ENCODE assay signal across 8 mouse cellular contexts in genomic region chr6:59024806-59025205, GRCm38 (mm10). TPM values are rescaled to one million over a fixed set of nuclear protein-coding genes. Genes with fewer than 3 reads are reported as not detected.
DNase-seq lines count a peak whose midpoint lies in the region; ATAC-seq and TF ChIP-seq lines count a peak whose summit lies in the region.
"Had no signal": no experiment of that assay in that cellular context is flagged by ENCODE, and none has a peak within 500 bp of the region (broad histone marks: within the 10 kb centered on the region; RNA-seq: fewer than 3 reads in every experiment).

No protein-coding gene starts in this region.

- no peak for TF ChIP-seq CTCF in layer of hippocampus, adult 2 months (conservative IDR thresholded peaks at IDR 0.05)

- 28% methylated on average over 3 of the region's 3 CpGs for WGBS in forebrain, embryonic 14.5 days
- 23% methylated on average over 3 of the region's 3 CpGs for WGBS in limb, embryonic 12.5 days
- WGBS in neural tube, embryonic 15.5 days: 43% methylated on average over 3 of the region's 3 CpGs

- peak; percentile 8; the same call in 1 of the 2 replicates for ATAC-seq in forebrain, embryonic 14.5 days
- peak; percentile 48; the same call in 1 of the 2 replicates for ATAC-seq in limb, embryonic 12.5 days (ENCODE audit: insufficient number of reproducible peaks, insufficient read depth, low FRiP score, low TSS enrichment, low read depth)
- no peak for ATAC-seq in neural tube, embryonic 15.5 days (ENCODE audit: low FRiP score)
- ATAC-seq: Patski had no signal

- DNase-seq in layer of hippocampus, adult 2 months (ENCODE audit: low spot score in 2 of 2): no peak
- DNase-seq in layer of hippocampus, postnatal 14 days (ENCODE audit: low spot score in 2 of 2): no peak
- DNase-seq in forebrain, embryonic 14.5 days (ENCODE audit: low spot score): no peak
- DNase-seq in retina, postnatal 1 day: no peak
- DNase-seq in thymus, postnatal 4 days: no peak

- H3K9ac ChIP-seq in forebrain, embryonic 14.5 days (ENCODE audit: low read length): no peak overlapping the region; the same call in 1 of the 2 replicates
- H3K9ac ChIP-seq in limb, embryonic 12.5 days (replicated peaks): no peak overlapping the region
- peak overlapping the region; percentile 71; the same call in 1 of the 2 replicates for H3K9ac ChIP-seq in neural tube, embryonic 15.5 days (replicated peaks)

- H3K9me3 ChIP-seq in forebrain, embryonic 14.5 days (replicated peaks; ENCODE audit: control insufficient read depth, low read length): no peaks in the 10 kb centered on the region
- no peaks in the 10 kb centered on the region for H3K9me3 ChIP-seq in limb, embryonic 12.5 days
- H3K9me3 ChIP-seq in neural tube, embryonic 15.5 days (replicated peaks): no peaks in the 10 kb centered on the region

- peak overlapping the region; percentile 58 for H3K4me2 ChIP-seq in forebrain, embryonic 14.5 days (ENCODE audit: low read length)
- H3K4me2 ChIP-seq in limb, embryonic 12.5 days: peak overlapping the region; percentile 60
- peak overlapping the region; percentile 61 for H3K4me2 ChIP-seq in neural tube, embryonic 15.5 days

- peak overlapping the region; percentile 70 for H3K4me3 ChIP-seq in layer of hippocampus, adult 2 months
- peak overlapping the region; percentile 47 for H3K4me3 ChIP-seq in forebrain, embryonic 14.5 days (ENCODE audit: low read depth, low read length)
- H3K4me3 ChIP-seq in limb, embryonic 12.5 days (replicated peaks): peak overlapping the region; percentile 52
- peak overlapping the region; percentile 69 for H3K4me3 ChIP-seq in neural tube, embryonic 15.5 days (replicated peaks)

- peak overlapping the region; percentile 86; the same call in 1 of the 2 replicates for H3K27ac ChIP-seq in layer of hippocampus, adult 2 months
- no peak overlapping the region for H3K27ac ChIP-seq in forebrain, embryonic 14.5 days (ENCODE audit: low read depth, low read length)
- H3K27ac ChIP-seq in limb, embryonic 12.5 days: no peak overlapping the region
- H3K27ac ChIP-seq in neural tube, embryonic 15.5 days (replicated peaks): peak overlapping the region; percentile 86

- H3K4me1 ChIP-seq in forebrain, embryonic 14.5 days (ENCODE audit: control insufficient read depth, insufficient read depth, low read length): peaks cover 3% of the 10 kb centered on the region; the same call in 1 of the 2 replicates
- peaks cover 3% of the 10 kb centered on the region; the same call in 1 of the 2 replicates for H3K4me1 ChIP-seq in limb, embryonic 12.5 days (replicated peaks)
- peaks cover 15% of the 10 kb centered on the region for H3K4me1 ChIP-seq in neural tube, embryonic 15.5 days

- H3K27me3 ChIP-seq in forebrain, embryonic 14.5 days (replicated peaks; ENCODE audit: control insufficient read depth, insufficient read depth, low read length): no peaks in the 10 kb centered on the region
- H3K27me3 ChIP-seq in limb, embryonic 12.5 days: no peaks in the 10 kb centered on the region
- H3K27me3 ChIP-seq in neural tube, embryonic 15.5 days (replicated peaks): no peaks in the 10 kb centered on the region
- H3K27me3 ChIP-seq: Patski had no signal

- no peaks in the 10 kb centered on the region for H3K36me3 ChIP-seq in forebrain, embryonic 14.5 days (ENCODE audit: control insufficient read depth, insufficient read depth, low read length)
- no peaks in the 10 kb centered on the region for H3K36me3 ChIP-seq in limb, embryonic 12.5 days
- no peaks in the 10 kb centered on the region for H3K36me3 ChIP-seq in neural tube, embryonic 15.5 days

RNA-seq across cellular contexts. Expression of gene Fam13a, which starts 0.5 kb away (rescaled TPM):
- 10 to 100 TPM; 17.5 to 17.9 TPM for total RNA-seq in layer of hippocampus, adult 2 months (2021)
- total RNA-seq in layer of hippocampus, postnatal 14 days (2021): 10 to 100 TPM; 17.3 to 17.7 TPM
- 6.5 and 8.8 TPM in 2 replicates for polyA plus RNA-seq in forebrain, embryonic 14.5 days (2014; fragmentation: Nextera tagmentation; extraction: Ambion mirVana)
- polyA plus RNA-seq in limb, embryonic 12.5 days (2016; fragmentation: Nextera tagmentation; extraction: Ambion mirVana): 5.0 and 5.5 TPM in 2 replicates
- 13.7 and 16.3 TPM in 2 replicates for polyA plus RNA-seq in neural tube, embryonic 15.5 days (2015; fragmentation: Nextera tagmentation; extraction: Ambion mirVana)

Comparison
In these comparisons a context has a peak if more than half of its experiments do, and no peak if none do; other contexts are left out.
1. H3K27ac ChIP-seq: peak in layer of hippocampus, adult 2 months (single experiment) and neural tube, embryonic 15.5 days (single experiment); none in forebrain, embryonic 14.5 days (single experiment) and limb, embryonic 12.5 days (single experiment).
2. Peak in every context shown above with its lines, with median percentiles within 50 percentile points of each other: H3K4me3 ChIP-seq and H3K4me2 ChIP-seq.